Mouse (Mus musculus) heart, adult 9 months (tissue): Measurements from ENCODE around the gene Ccdc34.

ENCODE experiments used
- DNase-seq, 2 experiments: peaks; one replicate each; pipeline ENCODE4 v3.0.0; 2022; ENCODE audit warnings: low spot score in 2 of 2

The Ccdc34 gene

DNA sequence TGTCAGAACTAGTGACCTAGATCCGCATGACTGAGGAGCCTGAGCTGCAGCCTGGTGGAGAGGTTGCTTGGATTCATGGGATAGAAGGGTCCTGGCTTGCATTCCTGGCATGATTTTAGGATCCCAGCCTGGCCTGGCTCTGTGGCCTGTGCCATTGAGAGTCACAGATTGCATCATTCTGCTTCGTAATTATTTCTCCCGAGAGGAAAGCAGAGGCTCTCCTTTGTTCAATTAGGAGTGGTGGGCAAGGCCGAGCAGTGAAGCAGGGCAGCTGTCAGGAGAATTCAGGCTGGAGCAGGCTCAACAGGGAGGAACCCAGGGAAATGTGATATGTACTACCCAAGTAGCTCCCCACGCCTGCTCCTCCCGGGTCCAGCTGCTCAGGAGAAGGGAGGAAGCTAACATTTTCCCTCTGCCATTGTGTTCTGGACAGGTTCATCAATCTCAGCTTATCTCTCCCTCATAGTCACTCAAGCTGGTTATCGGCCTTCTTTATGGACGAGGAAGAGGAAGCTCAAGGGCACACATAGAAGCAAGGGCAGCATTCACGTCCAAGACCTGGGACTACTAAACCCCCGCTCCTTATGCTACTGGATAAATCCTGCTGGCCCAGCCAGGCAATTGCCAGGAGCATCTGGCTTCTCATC is 162.2 kb downstream of the Ccdc34 start:
- DNase-seq: peak; percentile 56 to 66

DNA sequence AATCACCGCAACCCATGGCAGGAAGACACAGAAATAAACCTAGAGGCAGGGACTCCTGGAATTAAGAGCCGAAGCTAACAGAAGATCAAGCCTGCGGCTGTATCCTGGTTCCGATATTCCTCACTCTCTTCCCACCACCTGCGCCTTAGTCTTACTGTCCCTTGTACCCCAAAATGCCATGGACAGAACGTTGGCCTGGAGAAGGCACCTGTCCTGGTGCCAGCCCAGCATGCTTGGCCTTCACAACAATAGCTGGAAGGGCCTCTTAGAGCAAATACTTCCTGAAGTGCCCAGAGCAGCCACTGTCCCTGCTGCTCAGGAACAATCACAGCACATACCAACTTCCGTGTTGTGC is 162.7 kb downstream of the Ccdc34 start:
- no peak for DNase-seq

GRCm38 (mm10) chr2:110181666-110182065 is 164.0 kb downstream of the Ccdc34 start:
- DNase-seq: no peak

GRCm38 (mm10) chr2:110182248-110182647 is 164.6 kb downstream of the Ccdc34 start:
- DNase-seq: peak in 1 of 2 experiments; percentile 14

DNA sequence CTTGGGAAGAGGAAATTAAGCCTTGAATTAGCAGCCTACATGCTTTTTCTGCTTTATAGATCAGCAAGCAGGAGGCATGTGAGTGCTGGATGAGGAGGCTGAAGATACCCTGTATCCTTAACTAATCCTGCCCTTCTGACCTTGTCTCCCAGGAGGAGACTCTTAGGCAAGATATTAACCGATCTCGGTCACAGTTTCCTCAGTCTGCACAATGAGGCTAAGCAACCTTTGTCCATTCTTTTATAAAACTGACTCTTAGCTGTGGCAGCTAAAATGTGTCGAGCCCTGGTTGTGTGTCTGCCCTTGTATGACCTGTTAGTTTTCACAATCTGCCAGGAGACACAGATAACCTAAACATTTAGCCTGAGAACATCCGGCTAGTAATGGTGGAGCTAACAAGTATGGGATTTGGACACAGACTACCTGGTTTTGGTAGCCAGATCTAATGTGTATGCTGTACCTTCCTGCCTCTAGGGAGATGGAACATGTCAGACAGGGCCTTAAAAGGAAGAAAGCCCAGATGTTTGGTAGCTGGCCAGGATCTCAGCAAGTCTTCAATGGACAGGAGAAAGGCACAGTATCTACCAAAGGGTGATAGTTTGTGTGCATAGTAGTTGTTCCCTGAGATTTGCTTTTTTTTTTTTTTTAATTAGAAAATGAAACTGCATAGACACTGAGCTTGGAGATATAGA is 165.3 kb downstream of the Ccdc34 start:
- no peak for DNase-seq

- DNase-seq: no peak
These were observed 166.5 kb downstream of the Ccdc34 start for GRCm38 (mm10) chr2:110184071-110184470.

- peak; percentile 44 to 58 for DNase-seq
These were observed 168.9 kb downstream of the Ccdc34 start for GRCm38 (mm10) chr2:110186427-110186980.

- no peak for DNase-seq
These were observed 171.2 kb downstream of the Ccdc34 start for GRCm38 (mm10) chr2:110188696-110189397.

DNA sequence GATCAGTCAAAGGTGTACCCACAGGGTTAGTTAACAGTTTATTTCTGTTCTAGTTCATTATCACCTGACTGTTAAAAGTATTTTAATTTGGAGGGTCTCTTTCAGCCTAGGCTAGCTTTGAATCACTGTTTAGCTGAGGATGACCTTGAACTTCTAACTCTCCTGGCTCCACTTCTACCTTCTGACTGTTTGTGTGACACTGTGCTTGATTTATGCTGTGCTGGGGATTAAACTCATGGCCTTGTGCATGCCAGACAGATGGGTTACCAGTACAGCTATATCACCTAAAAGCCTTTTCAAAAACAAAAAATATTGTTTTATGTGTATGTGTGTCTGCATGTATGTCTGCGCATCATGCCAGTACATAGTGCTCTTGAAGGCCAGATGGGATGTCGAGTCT is 172.8 kb downstream of the Ccdc34 start:
- DNase-seq: no peak

DNA sequence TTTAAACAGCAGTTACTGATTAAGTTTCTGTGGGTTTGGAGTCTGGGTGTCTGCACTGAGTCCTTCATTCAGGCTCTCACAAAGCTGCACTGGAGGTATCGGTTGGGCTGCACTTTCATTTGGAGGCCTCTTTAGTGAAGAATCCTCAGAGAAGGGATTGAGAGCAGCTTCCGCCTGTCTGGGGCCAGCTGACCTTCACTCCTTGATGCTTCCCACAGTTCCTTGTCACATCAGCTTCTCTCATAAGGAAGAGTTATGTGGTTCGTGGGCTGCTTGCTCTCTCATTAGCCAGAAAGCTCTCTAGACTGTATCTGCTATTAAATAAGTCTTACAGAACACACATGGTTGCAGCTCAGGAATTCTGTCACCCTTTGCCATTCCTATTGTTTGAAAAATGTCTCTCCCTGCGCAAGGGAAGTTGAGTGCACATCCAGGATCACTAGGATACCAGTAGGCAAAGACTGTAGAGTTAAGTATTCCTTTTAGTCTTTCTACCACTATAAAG is 173.6 kb downstream of the Ccdc34 start:
- DNase-seq: no peak

DNA sequence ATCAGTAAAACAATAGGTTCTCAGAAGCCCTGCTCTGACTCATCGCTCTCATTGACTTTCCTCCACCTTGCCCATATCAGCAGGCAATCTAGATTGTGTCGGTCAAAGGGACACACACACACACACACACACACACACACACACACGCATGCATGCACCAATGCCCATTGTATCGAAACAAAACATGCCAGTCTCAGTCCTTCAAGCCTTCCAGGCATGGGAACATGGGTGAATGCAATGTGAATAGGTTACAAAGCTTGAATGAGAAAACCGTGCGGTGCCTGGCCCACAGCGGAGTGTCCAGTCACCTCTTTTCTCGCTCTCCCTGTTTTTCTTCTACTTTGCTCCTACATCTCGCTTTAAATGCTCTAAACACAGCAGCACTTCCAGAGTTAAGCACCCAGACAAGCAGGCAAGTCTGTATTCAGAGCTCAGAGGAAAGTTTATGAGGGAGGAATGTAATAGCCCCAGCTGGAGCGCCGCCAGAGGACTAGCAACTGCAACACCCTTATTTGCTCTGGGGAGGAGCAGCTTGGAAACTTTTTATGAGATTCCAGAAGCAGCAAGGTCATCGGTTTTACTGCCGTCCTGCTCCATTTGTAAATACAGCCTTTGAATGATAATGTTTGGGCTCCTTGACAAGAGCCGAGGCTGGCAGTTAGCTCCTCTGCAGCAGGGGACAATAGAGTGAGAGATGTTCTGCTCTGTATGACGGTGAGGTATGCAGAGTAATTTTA is 174.5 kb downstream of the Ccdc34 start:
- DNase-seq: peak; percentile 32 to 48

DNA sequence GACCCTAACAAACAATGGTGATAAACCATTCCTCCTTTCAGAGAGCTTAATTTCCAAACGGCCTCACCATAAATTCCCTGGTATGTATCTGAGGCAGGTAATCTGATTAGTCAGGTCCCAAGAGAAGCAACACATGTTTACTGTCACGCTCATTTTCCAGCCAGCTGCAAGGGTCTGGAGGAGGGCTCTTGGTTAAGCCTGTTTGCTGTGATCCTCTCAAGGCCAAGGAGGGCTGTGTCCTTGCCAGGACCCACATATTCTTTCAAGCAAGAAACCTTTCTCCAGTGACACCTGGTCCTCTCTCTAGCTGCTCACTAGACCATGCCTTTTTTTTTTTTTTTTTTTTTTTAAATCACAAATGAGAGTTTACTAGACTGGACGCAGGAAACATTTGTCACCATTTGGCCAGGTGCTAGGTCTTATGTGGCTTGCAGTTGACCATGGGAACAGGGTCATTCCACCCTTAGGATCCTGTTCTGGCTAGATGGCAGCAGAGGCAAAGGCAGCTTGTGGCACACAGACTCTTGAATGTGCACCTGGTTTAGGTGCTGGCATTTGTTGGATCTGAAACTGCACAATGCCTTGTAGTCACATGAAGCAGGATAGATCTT is 175.2 kb downstream of the Ccdc34 start:
- DNase-seq: no peak

- no peak for DNase-seq
These were observed 178.9 kb downstream of the Ccdc34 start for GRCm38 (mm10) chr2:110196551-110196950.

DNA sequence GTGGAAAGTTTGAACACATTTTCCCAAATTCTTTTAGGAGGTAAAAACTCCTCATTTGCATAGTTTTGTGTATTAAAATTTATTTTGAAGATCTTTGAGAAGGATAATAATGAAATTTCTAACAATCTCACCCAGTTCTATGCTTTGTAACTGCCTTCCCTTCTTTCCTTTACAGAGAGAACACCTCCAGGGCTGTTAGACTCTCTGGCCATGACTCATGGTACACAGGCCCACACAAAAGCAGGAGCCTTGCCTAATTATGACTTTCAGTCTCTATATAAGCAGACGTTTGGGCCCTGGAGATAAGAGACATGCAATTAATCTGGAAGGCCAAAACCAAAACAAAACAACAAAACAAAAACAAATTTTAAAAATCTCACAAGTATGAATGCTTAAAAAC is 182.0 kb downstream of the Ccdc34 start:
- DNase-seq: no peak

- DNase-seq: no peak
These were observed 184.2 kb downstream of the Ccdc34 start for GRCm38 (mm10) chr2:110201770-110202169.

- DNase-seq: no peak
These were observed 185.3 kb downstream of the Ccdc34 start for GRCm38 (mm10) chr2:110202716-110203497.

DNA sequence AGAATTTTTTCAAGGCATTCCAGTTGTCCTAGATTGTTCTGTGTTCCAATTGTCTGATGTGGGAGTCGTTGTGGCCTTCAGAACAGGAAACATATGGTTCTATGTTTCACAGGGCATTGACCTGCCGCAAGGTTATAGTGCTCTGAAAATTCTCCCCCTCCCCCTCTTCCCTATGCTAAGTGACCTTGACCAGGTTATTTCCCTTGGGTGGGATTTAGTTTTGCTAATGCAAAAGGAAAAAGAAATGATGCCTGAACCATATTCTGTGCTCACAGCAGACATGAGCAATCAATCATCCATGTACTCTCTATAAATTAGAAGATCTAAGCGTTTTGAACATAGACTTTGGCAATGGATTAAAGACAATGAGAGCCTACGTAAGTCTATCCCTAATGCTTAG is 186.6 kb downstream of the Ccdc34 start:
- DNase-seq: no peak

- DNase-seq: peak; percentile 36 to 61
These were observed 187.2 kb downstream of the Ccdc34 start for GRCm38 (mm10) chr2:110204705-110205318.

GRCm38 (mm10) chr2:110210508-110211496 is 193.2 kb downstream of the Ccdc34 start:
- peak; percentile 70 to 76 for DNase-seq
